Mouse (Mus musculus): ENCODE results near the gene Mgp. TPM values are rescaled to one million over a fixed set of nuclear protein-coding genes. Genes with fewer than 3 reads are reported as not detected.

Gene Mgp
- polyA plus RNA-seq, 1 experiment: 163 TPM

Other genes with a start within 250 kb of the Mgp start
- gene Plbd1, start 213.9 kb downstream of the Mgp start, polyA plus RNA-seq (2012; rRNA removed): 0.34 TPM in 2 replicates
- gene Gucy2c, start 94.1 kb downstream of the Mgp start, polyA plus RNA-seq (2012; rRNA removed): 0.10 and 0.13 TPM in 2 replicates
- 0.56 and 0.80 TPM in 2 replicates for gene Hist4h4, start 71.4 kb downstream of the Mgp start, polyA plus RNA-seq (2012; rRNA removed)
- 103 and 145 TPM in 2 replicates for gene H2afj, start 67.6 kb downstream of the Mgp start, polyA plus RNA-seq (2012; rRNA removed)
- 0.59 and 1.3 TPM in 2 replicates for gene BC049715, start 48.2 kb downstream of the Mgp start, polyA plus RNA-seq (2012; rRNA removed)
- 60.8 and 72.5 TPM in 2 replicates for gene Wbp11, start 47.6 kb downstream of the Mgp start, polyA plus RNA-seq (2012; rRNA removed)
- gene Smco3, start 40.4 kb downstream of the Mgp start, polyA plus RNA-seq (2012; rRNA removed): 3.8 and 4.2 TPM in 2 replicates
- 0.50 and 0.62 TPM in 2 replicates for gene Art4, start 18.1 kb downstream of the Mgp start, polyA plus RNA-seq (2012; rRNA removed)
- gene Erp27, start 46.4 kb upstream of the Mgp start, polyA plus RNA-seq (2012; rRNA removed): 0.18 TPM in 1 of 2 replicates, not detected in the other
- gene Pde6h, start 48.0 kb upstream of the Mgp start, polyA plus RNA-seq (2012; rRNA removed): 0.50 and 1.1 TPM in 2 replicates
- gene Arhgdib, start 66.1 kb upstream of the Mgp start, polyA plus RNA-seq (2012; rRNA removed): 25.5 and 28.9 TPM in 2 replicates

Measured in frontal cortex, adult 2 months (tissue).